Mouse (Mus musculus) stomach, embryonic 15.5 days (tissue): ENCODE measurements around the gene a. TPM values are rescaled to one million over a fixed set of nuclear protein-coding genes. Genes with fewer than 3 reads are reported as not detected.
"Not testable (repeated sequence)": the region's sequence is repeated elsewhere in the genome, so short reads cannot be mapped to it uniquely, and the experiment has no call there.

Experiments used
- ATAC-seq: fragments of 200-750 bp; cut with Nextera tagmentation; 2 replicates; pipeline ENCODE4 v1.8.0; 2017; ENCODE audit warnings: low read depth, moderate number of reproducible peaks, moderate TSS enrichment; ENCODE audit not compliant: insufficient read depth, low FRiP score
- H3K27ac ChIP-seq: fragments of 300-500 bp; sonication (generic); 2 replicates; pipeline ENCODE4 v1.5.1; 2015; ENCODE audit warnings: mild to moderate bottlenecking, inconsistent platforms
- H3K27me3 ChIP-seq: fragments of 300-500 bp; sonication (generic); replicated peaks from 2 replicates; pipeline ENCODE4 v1.6.1; 2015; ENCODE audit warnings: inconsistent platforms
- H3K36me3 ChIP-seq: fragments of 300-500 bp; sonication (generic); 2 replicates; pipeline ENCODE4 v1.6.1; 2015; ENCODE audit warnings: inconsistent platforms
- H3K4me1 ChIP-seq: fragments of 300-500 bp; sonication (generic); 2 replicates; pipeline ENCODE4 v1.6.1; 2015; ENCODE audit warnings: inconsistent platforms
- H3K4me2 ChIP-seq: fragments of 300-500 bp; sonication (generic); 2 replicates; pipeline ENCODE4 v1.6.1; 2015; ENCODE audit warnings: mild to moderate bottlenecking, inconsistent platforms
- H3K4me3 ChIP-seq: fragments of 300-500 bp; sonication (generic); replicated peaks from 2 replicates; pipeline ENCODE4 v1.5.1; 2015; ENCODE audit warnings: inconsistent platforms
- H3K9ac ChIP-seq: fragments of 300-500 bp; sonication (generic); 2 replicates; pipeline ENCODE4 v1.6.1; 2015; ENCODE audit warnings: inconsistent platforms
- H3K9me3 ChIP-seq: fragments of 300-500 bp; sonication (generic); 2 replicates; pipeline ENCODE4 v1.6.1; 2016; ENCODE audit warnings: inconsistent platforms
- WGBS: fragments of 180-500 bp; shearing (Covaris S2); methylation state at CpG from one replicate; pipeline ENCODE4 v1.1.7; 2015; 5-methylcytosine and 5-hydroxymethylcytosine counted together
- polyA plus RNA-seq: library from polyadenylated mRNA; unstranded; fragments of >200 nt; fragmentation: Nextera tagmentation; extraction: Ambion mirVana; gene quantifications from 2 replicates; pipeline ENCODE4 v1.2.1, GENCODE M21; 2015

Gene a
- polyA plus RNA-seq, 1 experiment from 2014 or later = 1.3 TPM

GRCm38 (mm10) chr2:154971919-154972692 lies 180.9 kb downstream of the a start:
- 30% methylated on average over 18 of the region's 18 CpGs for WGBS
- Histone ChIP-seq H3K9ac (no peak overlapping the region), H3K4me3 (no peak overlapping the region), H3K9me3 (no peaks in the 10 kb centered on the region), H3K27ac (0 out of 2 replicates have a peak overlapping the region, but pooled peaks have one; percentile 62), H3K4me2 (peak overlapping the region; percentile 38), H3K27me3 (no peaks in the 10 kb centered on the region), H3K4me1 (peaks cover 7% of the 10 kb centered on the region), H3K36me3 (no peaks in the 10 kb centered on the region)
- ATAC-seq = peak; percentile 79

- no peaks in the 10 kb centered on the region for H3K9me3 ChIP-seq
- no peak overlapping the region for H3K4me2 ChIP-seq
- no peak overlapping the region for H3K9ac ChIP-seq
- peaks cover 7% of the 10 kb centered on the region for H3K4me1 ChIP-seq
- 58% methylated on average over 5 of the region's 5 CpGs for WGBS
- H3K4me3 ChIP-seq = no peak overlapping the region
- no peaks in the 10 kb centered on the region for H3K27me3 ChIP-seq
- no peak for ATAC-seq
- no peaks in the 10 kb centered on the region for H3K36me3 ChIP-seq
- no peak overlapping the region for H3K27ac ChIP-seq
Observed at GRCm38 (mm10) chr2:154972981-154973380, 181.8 kb downstream of the a start.

- no peaks in the 10 kb centered on the region for H3K4me1 ChIP-seq
- H3K4me3 ChIP-seq = no peak overlapping the region
- H3K9me3 ChIP-seq = no peaks in the 10 kb centered on the region
- H3K36me3 ChIP-seq = no peaks in the 10 kb centered on the region
- no peaks in the 10 kb centered on the region for H3K27me3 ChIP-seq
- no peak overlapping the region for H3K9ac ChIP-seq
- 79% methylated on average over 1 of the region's 1 CpGs for WGBS
- no peak for ATAC-seq
- no peak overlapping the region for H3K4me2 ChIP-seq
- H3K27ac ChIP-seq = no peak overlapping the region
Observed at GRCm38 (mm10) chr2:154986609-154987008, 195.4 kb downstream of the a start.

- Histone ChIP-seq H3K4me3 (no peak overlapping the region), H3K9ac (no peak overlapping the region), H3K9me3 (no peaks in the 10 kb centered on the region), H3K36me3 (no peaks in the 10 kb centered on the region), H3K27me3 (no peaks in the 10 kb centered on the region), H3K4me2 (no peak overlapping the region), H3K27ac (no peak overlapping the region), H3K4me1 (no peaks in the 10 kb centered on the region)
- no peak for ATAC-seq
- 62% methylated on average over 8 of the region's 8 CpGs for WGBS
Observed at GRCm38 (mm10) chr2:154991411-154991810, 200.2 kb downstream of the a start.

- Histone ChIP-seq H3K9ac (no peak overlapping the region), H3K36me3 (no peaks in the 10 kb centered on the region), H3K4me1 (no peaks in the 10 kb centered on the region), H3K27me3 (no peaks in the 10 kb centered on the region), H3K9me3 (no peaks in the 10 kb centered on the region), H3K4me2 (no peak overlapping the region), H3K27ac (no peak overlapping the region), H3K4me3 (no peak overlapping the region)
- WGBS = 78% methylated on average over 5 of the region's 5 CpGs
- ATAC-seq = no peak
Observed at GRCm38 (mm10) chr2:154992083-154992482, 200.9 kb downstream of the a start.

GRCm38 (mm10) chr2:155005491-155005890 lies 214.3 kb downstream of the a start:
- no peaks in the 10 kb centered on the region for H3K4me1 ChIP-seq
- ATAC-seq = no peak
- H3K4me2 ChIP-seq = no peak overlapping the region
- 86% methylated on average over 11 of the region's 11 CpGs for WGBS
- H3K27me3 ChIP-seq = no peaks in the 10 kb centered on the region
- no peaks in the 10 kb centered on the region for H3K36me3 ChIP-seq
- H3K4me3 ChIP-seq = no peak overlapping the region
- no peaks in the 10 kb centered on the region for H3K9me3 ChIP-seq
- no peak overlapping the region for H3K9ac ChIP-seq
- H3K27ac ChIP-seq = no peak overlapping the region

GRCm38 (mm10) chr2:155011086-155011656 lies 220.0 kb downstream of the a start:
- Histone ChIP-seq H3K27me3 (no peaks in the 10 kb centered on the region), H3K27ac (no peak overlapping the region), H3K4me1 (no peaks in the 10 kb centered on the region), H3K4me2 (no peak overlapping the region), H3K9me3 (no peaks in the 10 kb centered on the region), H3K9ac (no peak overlapping the region), H3K4me3 (no peak overlapping the region), H3K36me3 (no peaks in the 10 kb centered on the region)
- WGBS = 40% methylated on average over 3 of the region's 3 CpGs
- ATAC-seq = no peak

GRCm38 (mm10) chr2:155012991-155013390 lies 221.8 kb downstream of the a start:
- no peak for ATAC-seq
- H3K27ac ChIP-seq = no peak overlapping the region
- no peaks in the 10 kb centered on the region for H3K9me3 ChIP-seq
- H3K36me3 ChIP-seq = no peaks in the 10 kb centered on the region
- no peaks in the 10 kb centered on the region for H3K4me1 ChIP-seq
- no peaks in the 10 kb centered on the region for H3K27me3 ChIP-seq
- no peak overlapping the region for H3K4me2 ChIP-seq
- 88% methylated on average over 6 of the region's 6 CpGs for whole genome bisulfite sequencing
- H3K9ac ChIP-seq = no peak overlapping the region
- no peak overlapping the region for H3K4me3 ChIP-seq

- WGBS = 39% methylated on average over 6 of the region's 9 CpGs
- not testable (repeated sequence) for ATAC-seq, H3K4me3 ChIP-seq, H3K4me1 ChIP-seq, H3K27ac ChIP-seq, H3K9ac ChIP-seq, H3K4me2 ChIP-seq, H3K36me3 ChIP-seq, H3K9me3 ChIP-seq, H3K27me3 ChIP-seq
Observed at GRCm38 (mm10) chr2:155016751-155017150, 225.5 kb downstream of the a start.

GRCm38 (mm10) chr2:155018251-155018755 lies 227.1 kb downstream of the a start, which contains the start of gene Gm14226:
Gene Gm14226, plus strand, starts transcription at chr2:155018266.
- H3K36me3 ChIP-seq, H3K9me3 ChIP-seq, H3K4me1 ChIP-seq, ATAC-seq, H3K27me3 ChIP-seq: not testable (repeated sequence)
- Histone ChIP-seq H3K4me3 (peak within 1 kb of the TSS; percentile 46), H3K4me2 (peak within 1 kb of the TSS; percentile 93), H3K27ac (peak within 1 kb of the TSS; percentile 87; the same call in 1 of the 2 replicates), H3K9ac (peak within 1 kb of the TSS; percentile 38; the same call in 1 of the 2 replicates)
- 1% methylated on average over 24 of the region's 26 CpGs for WGBS

GRCm38 (mm10) chr2:155018762-155019641 lies 227.8 kb downstream of the a start:
- Histone ChIP-seq H3K27me3 (no peaks in the 10 kb centered on the region), H3K4me1 (no peaks in the 10 kb centered on the region), H3K9me3 (no peaks in the 10 kb centered on the region), H3K4me3 (peak overlapping the region; percentile 46), H3K9ac (peak overlapping the region; percentile 38; the same call in 1 of the 2 replicates), H3K4me2 (peak overlapping the region; percentile 93), H3K27ac (peak overlapping the region; percentile 87), H3K36me3 (no peaks in the 10 kb centered on the region)
- under 1% methylated on average over 38 of the region's 38 CpGs for WGBS
- ATAC-seq = peak; percentile 86
